Mouse (Mus musculus) MEL (cell line): ENCODE results near the gene Lonp2. TPM values are rescaled to one million over a fixed set of nuclear protein-coding genes. Genes with fewer than 3 reads are reported as not detected.

Experiments used
- DNase-seq: peaks from one replicate; pipeline ENCODE4 v3.0.0; 2011; ENCODE audit warnings: low read depth, low spot score
- H3K27ac ChIP-seq: 2 replicates; pipeline ENCODE4 v1.5.1; 2012; ENCODE audit warnings: low read depth, mild to moderate bottlenecking, control low read depth, low read length, moderate library complexity; ENCODE audit not compliant: control insufficient read depth
- H3K27me3 ChIP-seq, 2 experiments: fragments of 150-350 bp in 1 of 2; sonication (generic) in 1 of 2; 2 replicates each; pipeline ENCODE4 v1.6.1; 2012; ENCODE audit warnings: low read length in 2 of 2, mild to moderate bottlenecking in 2 of 2, improper control_type of control experiment in 1 of 2, moderate library complexity in 1 of 2; ENCODE audit not compliant: insufficient read depth in 2 of 2, control insufficient read depth in 1 of 2
- H3K36me3 ChIP-seq, 2 experiments: 2 replicates each; pipeline ENCODE4 v1.6.1; 2012 to 2014; ENCODE audit warnings: low read length in 2 of 2, improper control_type of control experiment in 1 of 2, inconsistent platforms in 1 of 2, mild to moderate bottlenecking in 1 of 2; ENCODE audit not compliant: insufficient read depth in 2 of 2, control insufficient read depth in 1 of 2
- H3K4me1 ChIP-seq, 2 experiments: fragments of 150-350 bp in 1 of 2; sonication (generic) in 1 of 2; 2 replicates each; pipeline ENCODE4 v1.6.1; 2012; ENCODE audit warnings: low read length in 2 of 2, improper control_type of control experiment in 1 of 2, mild to moderate bottlenecking in 1 of 2; ENCODE audit not compliant: insufficient read depth in 2 of 2, control insufficient read depth in 1 of 2
- H3K4me3 ChIP-seq, 2 experiments: fragments of 150-350 bp in 1 of 2; sonication (generic) in 1 of 2; 2 replicates each; pipeline ENCODE4 v1.5.1; 2012; ENCODE audit warnings: low read depth in 2 of 2, low read length in 2 of 2, mild to moderate bottlenecking in 2 of 2, moderate library complexity in 2 of 2, control low read depth in 1 of 2, improper control_type of control experiment in 1 of 2; ENCODE audit not compliant: control insufficient read depth in 1 of 2, insufficient read depth in 1 of 2
- H3K79me2 ChIP-seq: 2 replicates; pipeline ENCODE4 v1.6.1; 2012; ENCODE audit warnings: mild to moderate bottlenecking, low read length, moderate library complexity; ENCODE audit not compliant: control insufficient read depth, poor library complexity, insufficient read depth
- H3K9ac ChIP-seq: 2 replicates; pipeline ENCODE4 v1.6.1; 2012; ENCODE audit warnings: low read depth, mild to moderate bottlenecking, control low read depth, low read length, moderate library complexity; ENCODE audit not compliant: control insufficient read depth, poor library complexity, severe bottlenecking
- H3K9me3 ChIP-seq: fragments of 150-350 bp; sonication (generic); replicated peaks from 2 replicates; pipeline ENCODE4 v1.6.1; 2012; ENCODE audit warnings: mild to moderate bottlenecking, low read length, improper control_type of control experiment, moderate library complexity; ENCODE audit not compliant: insufficient read depth
- CHD1 ChIP-seq: IDR thresholded peaks from 2 replicates; pipeline ENCODE4 v1.6.1; 2012; ENCODE audit warnings: low read depth, mild to moderate bottlenecking, inconsistent platforms, low read length, improper control_type of control experiment
- E2F4 ChIP-seq: IDR thresholded peaks from 2 replicates; pipeline ENCODE4 v1.6.1; 2011; ENCODE audit warnings: low read depth, low read length, improper control_type of control experiment, borderline replicate concordance
- ELF1 ChIP-seq: IDR thresholded peaks from 2 replicates; pipeline ENCODE4 v1.6.1; 2014; ENCODE audit warnings: low read depth, mild to moderate bottlenecking, inconsistent platforms, low read length, improper control_type of control experiment, moderate library complexity
- ETS1 ChIP-seq: IDR thresholded peaks from 2 replicates; pipeline ENCODE4 v1.6.1; 2012; ENCODE audit warnings: low read depth, mild to moderate bottlenecking, inconsistent platforms, low read length, improper control_type of control experiment, moderate library complexity
- GATA1 ChIP-seq: IDR thresholded peaks from 2 replicates; pipeline ENCODE4 v1.6.1; 2011; ENCODE audit warnings: low read depth, low read length, improper control_type of control experiment
- JUND ChIP-seq: IDR thresholded peaks from 2 replicates; pipeline ENCODE4 v1.6.1; 2011; ENCODE audit warnings: low read depth, mild to moderate bottlenecking, improper control_type of control experiment, low read length
- MAFK ChIP-seq: IDR thresholded peaks from 2 replicates; pipeline ENCODE4 v1.6.1; 2011; ENCODE audit warnings: low read depth, mild to moderate bottlenecking, low read length, improper control_type of control experiment, borderline replicate concordance
- MAX ChIP-seq: IDR thresholded peaks from 2 replicates; pipeline ENCODE4 v1.6.1; 2011; ENCODE audit warnings: low read length, improper control_type of control experiment
- MAZ ChIP-seq: IDR thresholded peaks from 2 replicates; pipeline ENCODE4 v1.6.1; 2012; ENCODE audit warnings: low read depth, mild to moderate bottlenecking, inconsistent platforms, low read length, improper control_type of control experiment
- MEF2A ChIP-seq: IDR thresholded peaks from 2 replicates; pipeline ENCODE4 v1.6.1; 2014; ENCODE audit warnings: low read depth, mild to moderate bottlenecking, inconsistent platforms, low read length, improper control_type of control experiment; ENCODE audit not compliant: poor library complexity, insufficient replicate concordance, severe bottlenecking; ENCODE audit errors: extremely low read depth
- MXI1 ChIP-seq: IDR thresholded peaks from 2 replicates; pipeline ENCODE4 v1.6.1; 2011; ENCODE audit warnings: mild to moderate bottlenecking, low read depth, low read length, improper control_type of control experiment
- MYC ChIP-seq: IDR thresholded peaks from 2 replicates; pipeline ENCODE4 v1.6.1; 2011; ENCODE audit warnings: low read depth, mild to moderate bottlenecking, low read length, improper control_type of control experiment, moderate library complexity
- NRF1 ChIP-seq: IDR thresholded peaks from 2 replicates; pipeline ENCODE4 v1.6.1; 2014; ENCODE audit warnings: low read depth, mild to moderate bottlenecking, inconsistent platforms, low read length, improper control_type of control experiment, moderate library complexity; ENCODE audit not compliant: poor library complexity, insufficient read depth, severe bottlenecking
- POLR2A ChIP-seq, 2 experiments: IDR thresholded peaks; 2 replicates each; pipeline ENCODE4 v1.6.1; 2011 to 2012; ENCODE audit warnings: low read length in 2 of 2, mild to moderate bottlenecking in 2 of 2, control low read depth in 1 of 2, improper control_type of control experiment in 1 of 2, low read depth in 1 of 2, moderate library complexity in 1 of 2; ENCODE audit not compliant: control insufficient read depth in 1 of 2, insufficient read depth in 1 of 2, poor library complexity in 1 of 2
- POLR2AphosphoS2 ChIP-seq: IDR thresholded peaks from 2 replicates; pipeline ENCODE4 v1.6.1; 2011; ENCODE audit warnings: low read length, improper control_type of control experiment
- POLR2AphosphoS5 ChIP-seq: IDR thresholded peaks from 2 replicates; pipeline ENCODE4 v1.6.1; 2012; ENCODE audit warnings: low read depth, borderline replicate concordance, mild to moderate bottlenecking, inconsistent platforms, low read length, moderate library complexity, mixed read lengths
- RAD21 ChIP-seq: IDR thresholded peaks from 2 replicates; pipeline ENCODE4 v1.6.1; 2011; ENCODE audit warnings: mild to moderate bottlenecking, low read depth, low read length, improper control_type of control experiment
- SMC3 ChIP-seq: IDR thresholded peaks from 2 replicates; pipeline ENCODE4 v1.6.1; 2011; ENCODE audit warnings: low read depth, low read length, improper control_type of control experiment
- TBP ChIP-seq: IDR thresholded peaks from 2 replicates; pipeline ENCODE4 v1.8.0; 2011; ENCODE audit warnings: low read depth, low read length, improper control_type of control experiment
- TCF12 ChIP-seq: IDR thresholded peaks from 2 replicates; pipeline ENCODE4 v1.6.1; 2014; ENCODE audit warnings: low read depth, mild to moderate bottlenecking, inconsistent platforms, low read length, improper control_type of control experiment, moderate library complexity
- UBTF ChIP-seq: IDR thresholded peaks from 2 replicates; pipeline ENCODE4 v1.6.1; 2012; ENCODE audit warnings: low read depth, mild to moderate bottlenecking, inconsistent platforms, low read length, improper control_type of control experiment, moderate library complexity, borderline replicate concordance; ENCODE audit not compliant: insufficient read depth
- USF1 ChIP-seq: IDR thresholded peaks from 2 replicates; pipeline ENCODE4 v1.6.1; 2014; ENCODE audit warnings: low read depth, mild to moderate bottlenecking, inconsistent platforms, low read length, improper control_type of control experiment, moderate library complexity
- ZKSCAN1 ChIP-seq: IDR thresholded peaks from 2 replicates; pipeline ENCODE4 v1.6.1; 2012; ENCODE audit warnings: low read depth, mild to moderate bottlenecking, inconsistent platforms, low read length, improper control_type of control experiment, moderate library complexity
- ZMIZ1 ChIP-seq: IDR thresholded peaks from 2 replicates; pipeline ENCODE4 v1.6.1; 2012; ENCODE audit warnings: low read depth, mild to moderate bottlenecking, inconsistent platforms, low read length, improper control_type of control experiment, moderate library complexity
- ZNF384 ChIP-seq: IDR thresholded peaks from 2 replicates; pipeline ENCODE4 v1.6.1; 2012; ENCODE audit warnings: low read depth, mild to moderate bottlenecking, inconsistent platforms, low read length, improper control_type of control experiment
- polyA plus RNA-seq, 2 experiments: library from polyadenylated mRNA; stranded (reverse) in 1 of 2; unstranded in 1 of 2; fragments of >175 nt in 1 of 2; fragments of >200 nt in 1 of 2; gene quantifications; 2 replicates each; pipeline versions ENCODE4 v1.2.1 to v1.2.4; 2012; ENCODE audit warnings: low replicate concordance in 2 of 2, low read depth in 1 of 2; ENCODE audit not compliant: insufficient read length in 2 of 2, insufficient read depth in 1 of 2, missing spikeins in 1 of 2
- total RNA-seq: library from RNA; depleted of rRNA; stranded (reverse); fragments of 300-350 nt; gene quantifications from 2 replicates; pipeline ENCODE4 v1.2.3, GENCODE M21; 2012

Gene Lonp2
- total and polyA plus RNA-seq, 3 experiments: 26.6 to 31.2 TPM; not detected in 1

GRCm38 (mm10) chr8:86686629-86687028 lies 62.8 kb downstream of the Lonp2 start:
- Histone ChIP-seq H3K4me3 (no peak overlapping the region), H3K27me3 (no peaks in the 10 kb centered on the region), H3K79me2 (no peaks in the 10 kb centered on the region), H3K9ac (no peak overlapping the region), H3K36me3 (0 out of 4 replicates have a peak, but pooled peaks cover 0 to 1% of the 10 kb centered on the region in 2 experiments), H3K27ac (no peak overlapping the region), H3K9me3 (no peaks in the 10 kb centered on the region), H3K4me1 (no peaks in the 10 kb centered on the region)
- no peak for DNase-seq
- no peak for TF ChIP-seq MEF2A
- no peak for TF ChIP-seq GATA1
- no peak for TF ChIP-seq POLR2AphosphoS2
- no peak for TF ChIP-seq POLR2AphosphoS5
- no peak for TF ChIP-seq UBTF
- no peak for TF ChIP-seq JUND
- TF ChIP-seq TCF12: no peak
- TF ChIP-seq NRF1: no peak
- no peak for TF ChIP-seq MAFK
- no peak for TF ChIP-seq ELF1

GRCm38 (mm10) chr8:86692107-86692506 lies 68.3 kb downstream of the Lonp2 start:
- H3K4me1 ChIP-seq: no peaks in the 10 kb centered on the region
- peaks cover 0 to 1% of the 10 kb centered on the region in 2 experiments; a peak in 1 of 4 replicates for H3K36me3 ChIP-seq
- H3K4me3 ChIP-seq: no peak overlapping the region
- H3K9ac ChIP-seq: no peak overlapping the region
- no peak for TF ChIP-seq ZMIZ1
- no peak for TF ChIP-seq MAFK
- TF ChIP-seq ZKSCAN1: no peak
- no peak for TF ChIP-seq CHD1
- TF ChIP-seq TBP: no peak
- no peak for TF ChIP-seq USF1
- H3K9me3 ChIP-seq: no peaks in the 10 kb centered on the region
- H3K27me3 ChIP-seq: no peaks in the 10 kb centered on the region
- no peaks in the 10 kb centered on the region for H3K79me2 ChIP-seq
- H3K27ac ChIP-seq: no peak overlapping the region
- DNase-seq: no peak

DNA sequence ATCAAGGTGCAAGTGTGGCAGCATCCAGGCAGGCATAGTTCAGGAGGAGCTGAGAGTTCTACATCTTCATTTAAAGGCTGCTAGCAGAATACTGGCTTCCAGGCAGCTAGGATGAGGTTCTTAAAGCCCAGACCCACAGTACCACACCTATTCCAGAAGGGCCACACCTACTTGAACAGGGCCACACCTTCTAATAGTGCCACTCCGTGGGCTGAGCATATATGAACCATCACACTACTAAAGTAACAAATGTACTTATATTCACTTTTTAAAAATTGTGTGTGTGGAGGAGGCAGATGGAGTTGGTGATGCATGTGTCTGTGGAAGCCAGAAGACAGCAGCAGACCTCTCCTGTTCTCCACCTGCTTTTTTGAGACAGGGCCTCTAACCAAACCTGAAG lies 70.2 kb downstream of the Lonp2 start:
- TF ChIP-seq UBTF: no peak
- TF ChIP-seq TCF12: no peak
- no peak for TF ChIP-seq ZKSCAN1
- TF ChIP-seq POLR2AphosphoS2: no peak
- TF ChIP-seq MAX: no peak
- TF ChIP-seq MAZ: no peak
- no peak for TF ChIP-seq MEF2A
- no peak for TF ChIP-seq MXI1
- TF ChIP-seq POLR2AphosphoS5: no peak
- TF ChIP-seq MYC: no peak
- TF ChIP-seq E2F4: no peak
- TF ChIP-seq ETS1: no peak
- TF ChIP-seq ZMIZ1: no peak
- no peak for TF ChIP-seq SMC3
- TF ChIP-seq ZNF384: no peak
- no peak for TF ChIP-seq RAD21
- TF ChIP-seq POLR2A (IDR thresholded peaks at IDR 0.05; ENCODE audit: control insufficient read depth in 1 of 2, insufficient read depth in 1 of 2, low read depth in 1 of 2, low read length in 2 of 2, poor library complexity in 1 of 2): no peak
- no peak for TF ChIP-seq USF1
- Histone ChIP-seq H3K27me3 (no peaks in the 10 kb centered on the region), H3K9ac (no peak overlapping the region), H3K9me3 (no peaks in the 10 kb centered on the region), H3K27ac (no peak overlapping the region), H3K79me2 (no peaks in the 10 kb centered on the region), H3K4me1 (no peaks in the 10 kb centered on the region), H3K36me3 (peaks cover 0 to 1% of the 10 kb centered on the region in 2 experiments; a peak in 1 of 4 replicates), H3K4me3 (no peak overlapping the region)
- DNase-seq: no peak
